Comparison of ENCODE assay signal across 13 mouse cellular contexts in genomic region chr19:10057486-10058351, GRCm38 (mm10). TPM values are rescaled to one million over a fixed set of nuclear protein-coding genes. Genes with fewer than 3 reads are reported as not detected.
DNase-seq lines count a peak whose midpoint lies in the region; ATAC-seq and TF ChIP-seq lines count a peak whose summit lies in the region.
"Had no signal": no experiment of that assay in that cellular context is flagged by ENCODE, and none has a peak within 500 bp of the region (broad histone marks: within the 10 kb centered on the region; RNA-seq: fewer than 3 reads in every experiment).

No protein-coding gene starts in this region.

- no peak for DNase-seq in Patski (ENCODE audit: low read depth, low spot score)
- peak; percentile 83 to 90 for DNase-seq in kidney, postnatal 4 days
- peak; percentile 78 for DNase-seq in lung, postnatal 0 days (ENCODE audit: low spot score)
- DNase-seq in layer of hippocampus, postnatal 25 days (ENCODE audit: extremely low spot score in 1 of 2, low spot score in 1 of 2) = no peak
- DNase-seq in cerebellum, postnatal 4 days (ENCODE audit: low spot score in 2 of 2) = no peak
- DNase-seq in right cerebral cortex, postnatal 36 days (ENCODE audit: low spot score in 2 of 2) = no peak
- DNase-seq: cerebellum, adult 11-12 months; right cerebral cortex, postnatal 4 days; thymus, postnatal 25 days had no signal

- peak overlapping the region; percentile 20; the same call in 1 of the 2 replicates for H3K4me2 ChIP-seq in intestine, embryonic 16.5 days (ENCODE audit: low read depth, low read length)
- no peak overlapping the region for H3K4me2 ChIP-seq in lung, postnatal 0 days (replicated peaks; ENCODE audit: low read depth, low read length)
- H3K4me2 ChIP-seq: embryonic facial prominence, embryonic 13.5 days; hindbrain, embryonic 15.5 days; neural tube, embryonic 12.5 days had no signal

- in situ Hi-C loops in Patski (cut with MboI; ENCODE audit: low pct_unique_long_range_greater_than_20kb) = no loop called here

- peaks cover 43% of the 10 kb centered on the region for H3K4me1 ChIP-seq in intestine, embryonic 16.5 days (ENCODE audit: control insufficient read depth, insufficient read depth, low read length)
- H3K4me1 ChIP-seq in lung, postnatal 0 days (ENCODE audit: insufficient read depth, low read depth, low read length) = peaks cover 30% of the 10 kb centered on the region
- H3K4me1 ChIP-seq: embryonic facial prominence, embryonic 13.5 days had no signal

- TF ChIP-seq EP300 in lung, postnatal 0 days (IDR thresholded peaks at IDR 0.05) = no peak

- peak; percentile 49 for ATAC-seq in Patski
- ATAC-seq in intestine, embryonic 16.5 days = peak; percentile 49
- peak; percentile 14 for ATAC-seq in lung, postnatal 0 days

- peak overlapping the region; percentile 59 for H3K27ac ChIP-seq in intestine, embryonic 16.5 days (ENCODE audit: low read length)
- H3K27ac ChIP-seq in lung, postnatal 0 days (ENCODE audit: low read length) = peak overlapping the region; percentile 82
- H3K27ac ChIP-seq: embryonic facial prominence, embryonic 13.5 days; hindbrain, embryonic 15.5 days; neural tube, embryonic 12.5 days had no signal

- no peak overlapping the region for H3K4me3 ChIP-seq in intestine, embryonic 16.5 days (ENCODE audit: low read length)
- no peak overlapping the region for H3K4me3 ChIP-seq in lung, postnatal 0 days (ENCODE audit: low read depth, low read length)
- H3K4me3 ChIP-seq: embryonic facial prominence, embryonic 13.5 days; hindbrain, embryonic 15.5 days; neural tube, embryonic 12.5 days had no signal

- WGBS in intestine, embryonic 16.5 days = 40% methylated on average over 11 of the region's 11 CpGs
- WGBS in lung, postnatal 0 days = 44% methylated on average over 11 of the region's 11 CpGs

- H3K9me3 ChIP-seq in intestine, embryonic 16.5 days (ENCODE audit: control insufficient read depth, low read length) = no peaks in the 10 kb centered on the region
- H3K9me3 ChIP-seq in lung, postnatal 0 days (ENCODE audit: low read length) = no peaks in the 10 kb centered on the region
- H3K9me3 ChIP-seq: embryonic facial prominence, embryonic 13.5 days; hindbrain, embryonic 15.5 days; neural tube, embryonic 12.5 days had no signal

- POLR2A ChIA-PET in Patski (lab: Charles Lee) = interaction anchor here (0.9 to 4.8 kb wide), 4 partner anchors 11 to 54 kb away, joined by 3 to 19 read pairs (median 4); no protein-coding TSS in a partner anchor

- CTCF ChIA-PET in Patski (lab: Charles Lee) = interaction anchor here (1.2 to 4.8 kb wide), 6 partner anchors 14 to 135 kb away, joined by 3 to 28 read pairs (median 11); no protein-coding TSS in a partner anchor

- H3K27me3 ChIP-seq in Patski = no peaks in the 10 kb centered on the region
- no peaks in the 10 kb centered on the region for H3K27me3 ChIP-seq in intestine, embryonic 16.5 days (replicated peaks; ENCODE audit: control insufficient read depth, insufficient read depth, low read length)
- no peaks in the 10 kb centered on the region for H3K27me3 ChIP-seq in lung, postnatal 0 days (replicated peaks; ENCODE audit: insufficient read depth, low read length)
- H3K27me3 ChIP-seq: embryonic facial prominence, embryonic 13.5 days; hindbrain, embryonic 15.5 days; neural tube, embryonic 12.5 days had no signal

- peak overlapping the region; percentile 20; the same call in 1 of the 2 replicates for H3K9ac ChIP-seq in intestine, embryonic 16.5 days (ENCODE audit: low read depth, low read length)
- H3K9ac ChIP-seq in lung, postnatal 0 days (replicated peaks; ENCODE audit: low read depth) = no peak overlapping the region
- H3K9ac ChIP-seq: embryonic facial prominence, embryonic 13.5 days; hindbrain, embryonic 15.5 days; neural tube, embryonic 12.5 days had no signal

- no peak for TF ChIP-seq CTCF in Patski (IDR thresholded peaks at IDR 0.05)
- TF ChIP-seq CTCF in lung, postnatal 0 days (IDR thresholded peaks at IDR 0.05) = no peak

- peaks cover 5% of the 10 kb centered on the region; the same call in 1 of the 2 replicates for H3K36me3 ChIP-seq in intestine, embryonic 16.5 days (ENCODE audit: control insufficient read depth, insufficient read depth, low read length)
- H3K36me3 ChIP-seq in lung, postnatal 0 days (ENCODE audit: insufficient read depth, low read length) = peaks cover 16% of the 10 kb centered on the region

RNA-seq across cellular contexts. Expression of gene Fads3, which starts 16.4 kb away (rescaled TPM):
- polyA plus RNA-seq in Patski (2021) = 227 TPM
- 12.4 and 13.0 TPM in 2 replicates for polyA plus RNA-seq in intestine, embryonic 16.5 days (2015; fragmentation: Nextera tagmentation; extraction: Ambion mirVana)
- 79.6 and 96.1 TPM in 2 replicates for polyA plus RNA-seq in lung, postnatal 0 days (2015; fragmentation: Nextera tagmentation; extraction: Ambion mirVana)
- total RNA-seq in layer of hippocampus, postnatal 25 days (2021) = 10 to 100 TPM; 26.3 to 27.9 TPM

RNA-seq across cellular contexts. Expression of gene Fads2, which starts 43.8 kb away (rescaled TPM):
- polyA plus RNA-seq in Patski (2021) = 219 TPM
- 206 and 216 TPM in 2 replicates for polyA plus RNA-seq in intestine, embryonic 16.5 days (2015; fragmentation: Nextera tagmentation; extraction: Ambion mirVana)
- 35.0 and 36.8 TPM in 2 replicates for polyA plus RNA-seq in lung, postnatal 0 days (2015; fragmentation: Nextera tagmentation; extraction: Ambion mirVana)
- 100 to 1,000 TPM; 164 to 182 TPM for total RNA-seq in layer of hippocampus, postnatal 25 days (2021)

RNA-seq across cellular contexts. Expression of gene Rab3il1, which starts 56.2 kb away (rescaled TPM):
- 0.71 TPM for polyA plus RNA-seq in Patski (2021)
- 45.7 and 48.8 TPM in 2 replicates for polyA plus RNA-seq in intestine, embryonic 16.5 days (2015; fragmentation: Nextera tagmentation; extraction: Ambion mirVana)
- 23.8 and 25.9 TPM in 2 replicates for polyA plus RNA-seq in lung, postnatal 0 days (2015; fragmentation: Nextera tagmentation; extraction: Ambion mirVana)
- total RNA-seq in layer of hippocampus, postnatal 25 days (2021) = 1 to 10 TPM; 9.3 TPM

RNA-seq across cellular contexts. Expression of gene Best1, which starts 56.3 kb away (rescaled TPM):
- not detected for polyA plus RNA-seq in Patski (2021)
- 0.42 and 0.72 TPM in 2 replicates for polyA plus RNA-seq in intestine, embryonic 16.5 days (2015; fragmentation: Nextera tagmentation; extraction: Ambion mirVana)
- 2.0 and 2.3 TPM in 2 replicates for polyA plus RNA-seq in lung, postnatal 0 days (2015; fragmentation: Nextera tagmentation; extraction: Ambion mirVana)
- under 1 TPM; 0.85 to 0.96 TPM for total RNA-seq in layer of hippocampus, postnatal 25 days (2021)

Comparison
In these comparisons a context has a peak if more than half of its experiments do, and no peak if none do; other contexts are left out.
1. DNase-seq: peak in kidney, postnatal 4 days (2 of 2) and lung, postnatal 0 days (single experiment); none in Patski (single experiment), layer of hippocampus, postnatal 25 days (0 of 2), cerebellum, postnatal 4 days (0 of 2) and right cerebral cortex, postnatal 36 days (0 of 2).
2. RNA of gene Rab3il1, which starts 56.2 kb away (polyA plus RNA-seq): 45.7 to 48.8 TPM in intestine, embryonic 16.5 days and 23.8 to 25.9 TPM in lung, postnatal 0 days; 0.71 TPM in Patski (single experiment); every median in the first group is over 10 times any median in the second.
3. Peak in every context shown above with its lines, with median percentiles within 50 percentile points of each other: ATAC-seq.